Mouse (Mus musculus): ENCODE results near the gene Crip2. TPM values are rescaled to one million over a fixed set of nuclear protein-coding genes. Genes with fewer than 3 reads are reported as not detected.

Gene Crip2
- polyA plus RNA-seq (2012; rRNA removed): 303 and 339 TPM in 2 replicates

- DNase-seq (ENCODE audit: low spot score): peak; percentile 89
Observed at GRCm38 (mm10) chr12:113139908-113140615, at the start of gene Crip2. TSS of gene Crip2 (plus strand) at chr12:113140236.

GRCm38 (mm10) chr12:113097040-113097439 lies 43.0 kb upstream of the Crip2 start:
- DNase-seq (ENCODE audit: low spot score): no peak

GRCm38 (mm10) chr12:113097749-113098281 lies 42.2 kb upstream of the Crip2 start, which contains the start of gene Mta1:
TSS of gene Mta1 (plus strand) at chr12:113098278.
- no peak for DNase-seq (ENCODE audit: low spot score)

GRCm38 (mm10) chr12:113098530-113099151 lies 41.4 kb upstream of the Crip2 start:
- no peak for DNase-seq (ENCODE audit: low spot score)

- DNase-seq (ENCODE audit: low spot score): no peak
Observed at GRCm38 (mm10) chr12:113099470-113100237, 40.4 kb upstream of the Crip2 start.

GRCm38 (mm10) chr12:113100448-113101076 lies 39.5 kb upstream of the Crip2 start:
- no peak for DNase-seq (ENCODE audit: low spot score)

- no peak for DNase-seq (ENCODE audit: low spot score)
Observed at GRCm38 (mm10) chr12:113101251-113101960, 38.6 kb upstream of the Crip2 start.

- no peak for DNase-seq (ENCODE audit: low spot score)
Observed at GRCm38 (mm10) chr12:113102461-113102860, 37.6 kb upstream of the Crip2 start.

GRCm38 (mm10) chr12:113103846-113104451 lies 36.1 kb upstream of the Crip2 start:
- no peak for DNase-seq (ENCODE audit: low spot score)

GRCm38 (mm10) chr12:113106386-113106785 lies 33.6 kb upstream of the Crip2 start:
- no peak for DNase-seq (ENCODE audit: low spot score)

GRCm38 (mm10) chr12:113107431-113108124 lies 32.5 kb upstream of the Crip2 start:
- DNase-seq (ENCODE audit: low spot score): no peak

GRCm38 (mm10) chr12:113108528-113109283 lies 31.3 kb upstream of the Crip2 start:
- no peak for DNase-seq (ENCODE audit: low spot score)

GRCm38 (mm10) chr12:113109801-113110200 lies 30.2 kb upstream of the Crip2 start:
- DNase-seq (ENCODE audit: low spot score): no peak

- no peak for DNase-seq (ENCODE audit: low spot score)
Observed at GRCm38 (mm10) chr12:113114141-113114540, 25.9 kb upstream of the Crip2 start.

- no peak for DNase-seq (ENCODE audit: low spot score)
Observed at GRCm38 (mm10) chr12:113114856-113115538, 25.0 kb upstream of the Crip2 start.

- DNase-seq (ENCODE audit: low spot score): peak; percentile 69
Observed at GRCm38 (mm10) chr12:113119516-113120410, 20.3 kb upstream of the Crip2 start.

GRCm38 (mm10) chr12:113124726-113125125 lies 15.3 kb upstream of the Crip2 start:
- DNase-seq (ENCODE audit: low spot score): no peak

- no peak for DNase-seq (ENCODE audit: low spot score)
Observed at GRCm38 (mm10) chr12:113130732-113131131, 9.3 kb upstream of the Crip2 start.

Measured in urinary bladder, adult 2 months (tissue).